Mouse (Mus musculus) small intestine, adult 2 months (tissue): ENCODE measurements around the gene Kmt5b.
A peak's percentile ranks its signal among the peaks of the same experiment; 100 is the strongest.

ENCODE experiments used
- CTCF ChIP-seq: fragments of 200-500 bp; IDR thresholded peaks from 2 replicates; pipeline ENCODE4 v1.5.1; 2012; ENCODE audit warnings: low read depth, mild to moderate bottlenecking, control low read depth, inconsistent platforms, low read length, moderate library complexity, mixed read lengths; ENCODE audit not compliant: insufficient replicate concordance, insufficient read length; ENCODE audit errors: extremely low read depth
- POLR2A ChIP-seq: fragments of 200-500 bp; IDR thresholded peaks from 2 replicates; pipeline ENCODE4 v1.6.1; 2012; ENCODE audit warnings: low read depth, mild to moderate bottlenecking, control low read depth, inconsistent platforms, low read length, moderate library complexity

GRCm38 (mm10) chr19:3851502-3851962 is 84.3 kb downstream of the Kmt5b start, which contains the start of gene Chka:
- TF ChIP-seq POLR2A (peak; percentile 99), CTCF (no peak)
